Mouse (Mus musculus) heart, adult 2 months (tissue): ENCODE results near the gene Gnptg.

Source experiments
- CTCF ChIP-seq: fragments of 200-600 bp; IDR thresholded peaks from 2 replicates; pipeline ENCODE4 v1.8.1; 2022; ENCODE audit warnings: antibody characterized with exemption, mild to moderate bottlenecking, moderate library complexity
- EP300 ChIP-seq: fragments of 200-500 bp; IDR thresholded peaks from 2 replicates; pipeline ENCODE4 v1.6.1; 2011; ENCODE audit warnings: low read depth, low read length, control low read depth; ENCODE audit not compliant: insufficient read depth
- POLR2A ChIP-seq: fragments of 200-500 bp; IDR thresholded peaks from 2 replicates; pipeline ENCODE4 v1.6.1; 2011; ENCODE audit warnings: mild to moderate bottlenecking, low read depth, low read length, control low read depth; ENCODE audit not compliant: insufficient read depth

GRCm38 (mm10) chr17:25285033-25285432 lies 45.1 kb upstream of the Gnptg start:
- no peak for TF ChIP-seq POLR2A
- peak; percentile 96 for TF ChIP-seq CTCF
- TF ChIP-seq EP300, result 0 out of 2 replicates have a peak, but pooled peaks have one; percentile 50
